Mouse (Mus musculus) erythroblast, embryonic 14.5 days (primary cell): ENCODE data around the gene Adarb1.

Source experiments
- GATA1 ChIP-seq: IDR thresholded peaks from 2 replicates; pipeline ENCODE4 v1.6.1; 2012; ENCODE audit warnings: low read length, inconsistent platforms, mixed read lengths
- TAL1 ChIP-seq: IDR thresholded peaks from 3 replicates; pipeline ENCODE4 v1.6.1; 2012; ENCODE audit warnings: low read length, inconsistent platforms, mixed read lengths

DNA sequence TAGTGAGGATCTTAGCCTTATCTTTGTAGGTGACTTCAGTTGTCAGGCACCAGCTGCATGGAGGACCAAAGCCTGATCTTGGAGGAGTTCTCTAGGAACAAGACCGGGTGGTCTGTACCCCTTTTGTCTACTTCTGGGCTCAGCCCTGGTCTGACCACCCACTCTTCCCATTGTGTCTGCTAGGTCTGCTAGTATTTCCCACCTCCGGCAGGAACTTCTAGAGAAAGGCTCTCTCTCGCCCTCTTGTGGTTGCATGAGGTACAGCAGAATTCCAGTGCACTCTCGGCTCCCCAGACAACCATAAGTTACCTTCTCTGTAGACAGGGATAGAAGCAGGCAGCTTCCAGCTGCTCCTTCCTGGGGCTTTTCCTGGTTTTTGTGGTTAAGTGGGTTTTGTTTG is 165.3 kb downstream of the Adarb1 start:
- no peak for TF ChIP-seq GATA1
- no peak for TF ChIP-seq TAL1
